Mouse (Mus musculus) cerebellum, adult 9-10 months (tissue): ENCODE results near the gene Atp1b4.
"Not testable (repeated sequence)": the region's sequence is repeated elsewhere in the genome, so short reads cannot be mapped to it uniquely, and the experiment has no call there.

ENCODE experiments used
- DNase-seq: peaks from one replicate; pipeline ENCODE4 v3.0.0; 2022

Gene Atp1b4

GRCm38 (mm10) chrX:38315884-38316283, at the start of gene Atp1b4:
Gene Atp1b4, plus strand, starts transcription at chrX:38316184.
- no peak for DNase-seq

GRCm38 (mm10) chrX:38308597-38308996, 7.4 kb upstream of the Atp1b4 start:
- DNase-seq = no peak

- DNase-seq = no peak
These were observed 4.9 kb upstream of the Atp1b4 start for GRCm38 (mm10) chrX:38311054-38311453.

- DNase-seq = no peak
These were observed 2.9 kb upstream of the Atp1b4 start for GRCm38 (mm10) chrX:38312910-38313625.

GRCm38 (mm10) chrX:38313626-38314210, 2.3 kb upstream of the Atp1b4 start:
- no peak for DNase-seq

GRCm38 (mm10) chrX:38330695-38331406, 14.9 kb downstream of the Atp1b4 start:
- DNase-seq = no peak

GRCm38 (mm10) chrX:38334329-38335279, 18.6 kb downstream of the Atp1b4 start:
- DNase-seq = no peak

- DNase-seq = no peak
These were observed 46.0 kb downstream of the Atp1b4 start for GRCm38 (mm10) chrX:38362016-38362415.

GRCm38 (mm10) chrX:38364621-38365020, 48.6 kb downstream of the Atp1b4 start:
- DNase-seq = not testable (repeated sequence)

- DNase-seq = not testable (repeated sequence)
These were observed 57.2 kb downstream of the Atp1b4 start for GRCm38 (mm10) chrX:38373169-38373568.
